Mouse (Mus musculus) lung, postnatal 0 days (tissue): Measurements from ENCODE around the gene Rock2. TPM values are rescaled to one million over a fixed set of nuclear protein-coding genes. Genes with fewer than 3 reads are reported as not detected.
"Not testable (repeated sequence)": the region's sequence is repeated elsewhere in the genome, so short reads cannot be mapped to it uniquely, and the experiment has no call there.

Experiments
- ATAC-seq: fragments of 200-750 bp; cut with Nextera tagmentation; 2 replicates; pipeline ENCODE4 v1.8.0; 2017; ENCODE audit warnings: moderate library complexity
- DNase-seq: peaks from one replicate; pipeline ENCODE4 v3.0.0-alpha.2; 2016; ENCODE audit warnings: low spot score
- H3K27ac ChIP-seq: fragments of 300-500 bp; sonication (generic); 2 replicates; pipeline ENCODE4 v1.5.1; 2014; ENCODE audit warnings: antibody characterized with exemption, mild to moderate bottlenecking, low read length, mixed read lengths
- H3K27me3 ChIP-seq: fragments of 300-500 bp; sonication (generic); replicated peaks from 2 replicates; pipeline ENCODE4 v1.6.1; 2014; ENCODE audit warnings: low read length, mixed read lengths; ENCODE audit not compliant: insufficient read depth
- H3K36me3 ChIP-seq: fragments of 300-500 bp; sonication (generic); 2 replicates; pipeline ENCODE4 v1.6.1; 2014; ENCODE audit warnings: low read length, mixed read lengths; ENCODE audit not compliant: insufficient read depth
- H3K4me1 ChIP-seq: fragments of 300-500 bp; sonication (generic); 2 replicates; pipeline ENCODE4 v1.6.1; 2014; ENCODE audit warnings: antibody characterized with exemption, low read depth, low read length, mixed read lengths; ENCODE audit not compliant: insufficient read depth
- H3K4me2 ChIP-seq: fragments of 300-500 bp; sonication (generic); replicated peaks from 2 replicates; pipeline ENCODE4 v1.6.1; 2014; ENCODE audit warnings: low read depth, mild to moderate bottlenecking, low read length, moderate library complexity, mixed read lengths
- H3K4me3 ChIP-seq: fragments of 300-500 bp; sonication (generic); 2 replicates; pipeline ENCODE4 v1.5.1; 2014; ENCODE audit warnings: low read depth, low read length
- H3K9ac ChIP-seq: fragments of 300-500 bp; sonication (generic); replicated peaks from 2 replicates; pipeline ENCODE4 v1.6.1; 2014; ENCODE audit warnings: low read depth, mild to moderate bottlenecking
- H3K9me3 ChIP-seq: fragments of 300-500 bp; sonication (generic); 2 replicates; pipeline ENCODE4 v1.6.1; 2016; ENCODE audit warnings: low read length, mixed read lengths
- CTCF ChIP-seq: IDR thresholded peaks from 2 replicates; pipeline ENCODE4 v1.5.1; 2016; ENCODE audit warnings: antibody characterized with exemption, mild to moderate bottlenecking
- EP300 ChIP-seq: IDR thresholded peaks from 2 replicates; pipeline ENCODE4 v1.6.1; 2016; ENCODE audit warnings: antibody characterized with exemption, mild to moderate bottlenecking, control low read depth
- WGBS: fragments of 180-500 bp; shearing (Covaris S2); extraction: QIAGEN DNeasy Blood & Tissue Kit; methylation state at CpG from one replicate; pipeline ENCODE4 v1.1.7; 2014; 5-methylcytosine and 5-hydroxymethylcytosine counted together
- polyA plus RNA-seq: library from polyadenylated mRNA; unstranded; fragments of >200 nt; fragmentation: Nextera tagmentation; extraction: Ambion mirVana; gene quantifications from 2 replicates; pipeline ENCODE4 v1.2.1, GENCODE M21; 2015

Rock2 gene
- polyA plus RNA-seq, 1 experiment from 2014 or later = 18.2 TPM

DNA sequence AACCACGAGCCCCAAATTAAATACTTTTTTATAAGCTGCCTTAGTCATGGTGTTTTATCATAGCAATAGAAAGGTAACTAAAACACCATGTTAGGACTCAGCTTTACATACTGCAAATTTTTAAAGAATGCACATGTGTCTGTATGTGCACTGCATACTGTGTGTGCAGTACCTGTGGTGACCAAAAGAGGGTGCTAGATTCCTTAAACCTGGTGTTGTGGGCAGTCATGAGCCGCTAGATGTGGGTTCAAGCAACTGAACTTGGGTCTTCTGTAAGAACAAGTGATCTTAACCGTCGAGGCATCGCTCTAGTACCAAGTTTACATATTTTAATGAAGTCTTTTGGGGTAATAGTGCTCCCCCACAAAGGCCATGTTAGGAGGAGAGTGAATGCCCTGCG, 114.8 kb downstream of the Rock2 start:
- Histone ChIP-seq H3K36me3 (no peaks in the 10 kb centered on the region), H3K4me1 (peaks cover 5% of the 10 kb centered on the region; the same call in 1 of the 2 replicates), H3K27ac (no peak overlapping the region), H3K4me2 (no peak overlapping the region), H3K4me3 (no peak overlapping the region), H3K27me3 (no peaks in the 10 kb centered on the region), H3K9me3 (no peaks in the 10 kb centered on the region), H3K9ac (no peak overlapping the region)
- WGBS = 92% methylated on average over 6 of the region's 6 CpGs
- no peak for DNase-seq
- no peak for TF ChIP-seq EP300
- no peak; the same call in 1 of the 2 replicates for TF ChIP-seq CTCF
- no peak for ATAC-seq

DNA sequence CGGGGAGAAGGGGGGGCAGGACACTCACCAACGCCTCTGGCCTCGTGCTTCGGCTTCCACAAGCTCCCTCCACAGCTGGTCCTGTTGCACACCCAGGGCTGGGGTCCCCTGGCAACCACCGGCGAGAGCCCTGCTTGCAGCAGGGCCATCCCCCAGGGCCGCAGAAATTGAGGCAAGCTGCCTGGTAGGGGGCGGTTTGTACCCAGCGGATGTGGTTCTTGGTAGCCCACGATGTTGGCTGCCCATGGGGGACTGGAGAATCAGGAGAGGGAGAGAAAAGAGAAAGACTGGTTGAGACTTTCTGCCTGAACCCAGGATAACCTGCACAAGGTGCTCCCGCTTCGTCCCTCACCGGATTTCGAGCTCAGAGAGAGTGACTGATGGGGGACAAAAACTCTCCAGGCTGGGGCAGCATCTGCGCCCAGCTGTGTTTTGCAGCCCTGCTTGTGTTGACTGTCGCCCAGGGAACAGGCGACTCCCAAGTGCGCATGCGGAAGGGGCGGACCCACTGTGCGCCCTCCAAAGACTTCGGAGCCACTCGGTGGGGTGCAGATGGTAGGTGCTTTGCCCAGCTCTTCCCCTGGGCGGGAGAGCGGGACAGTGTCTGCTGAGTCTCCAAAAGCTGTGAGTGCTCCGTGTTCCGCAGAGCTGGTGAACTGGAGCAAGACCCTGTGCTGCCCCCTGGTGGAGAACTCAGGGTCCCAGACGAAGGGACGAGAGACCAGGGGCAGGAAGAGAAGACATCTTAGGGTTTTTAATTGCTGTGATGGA, 116.6 kb downstream of the Rock2 start, which contains the start of gene 2410004P03Rik:
Gene 2410004P03Rik (minus strand): TSS at position 628 of the 771 bp plus-strand sequence.
- peak; percentile 80 for DNase-seq
- H3K36me3 ChIP-seq = no peaks in the 10 kb centered on the region
- H3K27ac ChIP-seq = no peak within 1 kb of the TSS
- H3K27me3 ChIP-seq = no peaks in the 10 kb centered on the region
- H3K9me3 ChIP-seq = no peaks in the 10 kb centered on the region
- TF ChIP-seq CTCF = peak; percentile 95
- no peak for TF ChIP-seq EP300
- H3K4me2 ChIP-seq = peak within 1 kb of the TSS; percentile 56
- H3K4me1 ChIP-seq = peaks cover 5% of the 10 kb centered on the region; the same call in 1 of the 2 replicates
- no peak within 1 kb of the TSS for H3K9ac ChIP-seq
- WGBS = 8% methylated on average over 29 of the region's 29 CpGs
- peak within 1 kb of the TSS; percentile 34 for H3K4me3 ChIP-seq
- peak; percentile 82 for ATAC-seq

GRCm38 (mm10) chr12:17012067-17012899, 117.6 kb downstream of the Rock2 start:
- Histone ChIP-seq H3K9me3 (no peaks in the 10 kb centered on the region), H3K36me3 (no peaks in the 10 kb centered on the region), H3K4me2 (no peak overlapping the region), H3K27ac (no peak overlapping the region), H3K4me3 (no peak overlapping the region), H3K4me1 (peaks cover 5% of the 10 kb centered on the region; the same call in 1 of the 2 replicates), H3K9ac (no peak overlapping the region), H3K27me3 (no peaks in the 10 kb centered on the region)
- DNase-seq = no peak
- TF ChIP-seq CTCF (no peak), EP300 (no peak)
- no peak for ATAC-seq
- WGBS = 83% methylated on average over 2 of the region's 2 CpGs

DNA sequence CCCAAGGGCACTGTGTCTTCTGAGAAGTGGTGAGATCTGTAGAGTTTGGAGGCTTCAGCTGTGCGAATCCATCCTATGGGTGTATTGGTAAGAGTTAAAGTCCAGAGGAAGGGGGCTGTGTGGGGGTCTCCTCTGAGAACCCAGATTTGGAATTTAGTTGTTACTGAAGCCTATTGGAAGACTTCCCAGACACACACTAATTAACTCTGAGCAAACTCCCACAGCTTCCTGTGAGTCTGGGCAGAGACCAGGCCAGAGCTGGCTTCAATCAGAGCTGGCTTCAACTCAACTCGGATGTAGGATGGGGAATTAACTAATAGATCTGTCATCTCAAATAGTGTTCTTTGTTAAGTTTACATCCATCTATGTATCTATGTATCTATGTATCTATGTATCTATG, 121.0 kb downstream of the Rock2 start:
- ATAC-seq (no peak), DNase-seq (no peak)
- no peaks in the 10 kb centered on the region for H3K9me3 ChIP-seq
- no peaks in the 10 kb centered on the region for H3K36me3 ChIP-seq
- no peak overlapping the region for H3K4me2 ChIP-seq
- no peak overlapping the region for H3K9ac ChIP-seq
- H3K4me1 ChIP-seq = peaks cover 5% of the 10 kb centered on the region; the same call in 1 of the 2 replicates
- TF ChIP-seq EP300 = no peak
- H3K4me3 ChIP-seq = no peak overlapping the region
- WGBS = 66% methylated on average over 2 of the region's 2 CpGs
- H3K27me3 ChIP-seq = no peaks in the 10 kb centered on the region
- H3K27ac ChIP-seq = no peak overlapping the region

GRCm38 (mm10) chr12:17018468-17018867, 123.8 kb downstream of the Rock2 start:
- Histone ChIP-seq H3K4me3 (no peak overlapping the region), H3K4me2 (no peak overlapping the region), H3K27me3 (no peaks in the 10 kb centered on the region), H3K36me3 (no peaks in the 10 kb centered on the region), H3K27ac (no peak overlapping the region), H3K9ac (no peak overlapping the region), H3K4me1 (no peaks in the 10 kb centered on the region), H3K9me3 (no peaks in the 10 kb centered on the region)
- 33% methylated on average over 4 of the region's 4 CpGs for WGBS
- TF ChIP-seq CTCF (peak; percentile 74), EP300 (no peak)
- ATAC-seq = no peak
- DNase-seq = peak; percentile 52

DNA sequence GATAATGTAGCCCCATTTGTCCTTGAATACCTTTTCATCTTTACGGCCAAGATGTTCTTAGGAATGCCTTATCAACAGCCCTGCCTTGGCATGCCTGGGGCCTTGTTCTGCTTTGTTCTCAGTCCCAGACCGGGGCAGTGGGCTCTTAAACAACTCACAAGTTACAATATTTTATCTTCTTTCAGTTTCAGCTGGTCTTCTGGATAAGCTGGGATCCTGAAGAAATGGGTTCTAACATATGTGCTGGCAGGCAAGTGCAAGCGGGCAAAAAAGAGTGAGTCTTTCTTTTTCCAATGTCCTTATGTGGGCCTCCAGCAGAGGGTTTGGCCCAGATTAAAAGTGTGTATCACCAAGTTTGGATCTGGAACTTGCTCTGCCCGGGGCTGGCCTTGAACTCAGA, 126.4 kb downstream of the Rock2 start:
- not testable (repeated sequence) for ATAC-seq, H3K9me3 ChIP-seq
- 79% methylated on average over 4 of the region's 4 CpGs for WGBS

More for the DNA sequence above, 126.4 kb downstream of the Rock2 start:
- not testable (repeated sequence) for H3K9ac ChIP-seq, H3K27me3 ChIP-seq, H3K4me3 ChIP-seq, H3K4me2 ChIP-seq, H3K36me3 ChIP-seq, H3K4me1 ChIP-seq, DNase-seq, H3K27ac ChIP-seq
